Comparison of ENCODE assay signal across 10 mouse cellular contexts in the genomic region with DNA sequence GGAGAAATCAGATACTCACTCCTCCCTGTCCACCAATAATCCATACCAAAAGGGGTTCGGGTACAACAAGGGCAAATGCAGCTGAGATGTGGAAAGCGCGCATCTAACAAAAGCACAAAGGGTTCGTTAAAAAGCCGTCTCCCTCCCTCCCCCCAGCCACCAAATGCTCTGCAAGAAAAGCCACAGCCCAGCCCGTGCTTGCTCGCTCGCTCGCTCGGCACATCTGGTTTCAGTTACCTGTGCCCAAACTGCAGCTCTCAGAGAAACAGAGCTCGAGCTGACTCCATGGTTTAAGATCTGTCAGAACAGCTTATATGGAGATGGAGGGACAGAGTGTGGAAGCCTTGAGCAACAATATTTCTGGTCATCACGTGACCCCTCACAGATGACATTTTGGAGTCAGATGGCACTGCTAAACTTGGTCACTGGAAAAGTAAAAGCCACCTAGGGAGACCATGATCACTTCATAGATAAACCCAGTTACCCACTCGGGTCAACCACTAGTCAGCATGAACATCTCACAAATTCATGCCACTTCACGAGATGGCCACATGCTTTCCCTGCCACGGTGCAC. TPM values are rescaled to one million over a fixed set of nuclear protein-coding genes. Genes with fewer than 3 reads are reported as not detected.
A peak's percentile ranks its signal among the peaks of the same experiment; 100 is the strongest.
DNase-seq lines count a peak whose midpoint lies in the region; ATAC-seq lines count a peak whose summit lies in the region.
"Had no signal": no experiment of that assay in that cellular context is flagged by ENCODE, and none has a peak within 500 bp of the region (broad histone marks: within the 10 kb centered on the region; RNA-seq: fewer than 3 reads in every experiment).

No protein-coding gene starts in this region.

- H3K36me3 ChIP-seq in heart, embryonic 11.5 days (ENCODE audit: control insufficient read depth, insufficient read depth, low read length) = no peaks in the 10 kb centered on the region
- H3K36me3 ChIP-seq in forebrain, embryonic 13.5 days (ENCODE audit: poor library complexity, severe bottlenecking) = no peaks in the 10 kb centered on the region
- no peaks in the 10 kb centered on the region for H3K36me3 ChIP-seq in neural tube, embryonic 11.5 days (ENCODE audit: control insufficient read depth, insufficient read depth, low read length)
- H3K36me3 ChIP-seq: liver, embryonic 13.5 days had no signal

- intact Hi-C loops in heart, postnatal 10 days (cut with DNase I) = no loop called here

- no peak for ATAC-seq in heart, embryonic 11.5 days (replicated peaks; ENCODE audit: insufficient number of reproducible peaks, low FRiP score, low TSS enrichment)
- ATAC-seq in forebrain, embryonic 13.5 days = no peak
- no peak for ATAC-seq in neural tube, embryonic 11.5 days (ENCODE audit: insufficient read depth, low FRiP score, low TSS enrichment)

- H3K27ac ChIP-seq in heart, embryonic 11.5 days (ENCODE audit: low read depth, low read length) = no peak overlapping the region
- H3K27ac ChIP-seq in forebrain, embryonic 13.5 days = no peak overlapping the region
- no peak overlapping the region for H3K27ac ChIP-seq in neural tube, embryonic 11.5 days (ENCODE audit: low read depth, low read length)
- H3K27ac ChIP-seq: liver, embryonic 13.5 days had no signal

- 43% methylated on average over 15 of the region's 15 CpGs for WGBS in heart, embryonic 11.5 days (ENCODE audit: insufficient replicate concordance)
- WGBS in forebrain, embryonic 13.5 days = 38% methylated on average over 15 of the region's 15 CpGs
- WGBS in neural tube, embryonic 11.5 days = 58% methylated on average over 15 of the region's 15 CpGs

- H3K9ac ChIP-seq in heart, embryonic 11.5 days (ENCODE audit: low read depth, low read length) = no peak overlapping the region
- H3K9ac ChIP-seq in forebrain, embryonic 13.5 days = no peak overlapping the region
- no peak overlapping the region for H3K9ac ChIP-seq in neural tube, embryonic 11.5 days (ENCODE audit: low read length)
- H3K9ac ChIP-seq: liver, embryonic 13.5 days had no signal

- H3K27me3 ChIP-seq in heart, embryonic 11.5 days (ENCODE audit: control insufficient read depth, insufficient read depth, low read length) = no peaks in the 10 kb centered on the region
- no peaks in the 10 kb centered on the region for H3K27me3 ChIP-seq in forebrain, embryonic 13.5 days
- no peaks in the 10 kb centered on the region for H3K27me3 ChIP-seq in neural tube, embryonic 11.5 days (ENCODE audit: control insufficient read depth, insufficient read depth, low read length)
- H3K27me3 ChIP-seq: liver, embryonic 13.5 days had no signal

- no peak overlapping the region for H3K4me3 ChIP-seq in heart, embryonic 11.5 days (ENCODE audit: low read depth, low read length)
- H3K4me3 ChIP-seq in forebrain, embryonic 13.5 days = no peak overlapping the region
- no peak overlapping the region for H3K4me3 ChIP-seq in neural tube, embryonic 11.5 days (ENCODE audit: low read depth, low read length)
- H3K4me3 ChIP-seq: liver, embryonic 13.5 days had no signal

- no peak for DNase-seq in heart, postnatal 10 days
- DNase-seq in CD4-positive helper T cell, adult 2 months (ENCODE audit: low read depth, low spot score) = peak; percentile 77
- peak; percentile 54 for DNase-seq in neural tube, embryonic 11.5 days (ENCODE audit: low spot score)
- DNase-seq in cerebellum, postnatal 36 days = no peak
- DNase-seq in urinary bladder, postnatal 4 days (ENCODE audit: low spot score in 2 of 2) = no peak
- DNase-seq in liver = no peak
- DNase-seq: gastrocnemius, postnatal 14 days; liver, embryonic 13.5 days had no signal

- peak overlapping the region; percentile 35 for H3K4me2 ChIP-seq in heart, embryonic 11.5 days
- peak overlapping the region; percentile 33 for H3K4me2 ChIP-seq in forebrain, embryonic 13.5 days
- no peak overlapping the region for H3K4me2 ChIP-seq in neural tube, embryonic 11.5 days (ENCODE audit: low read depth)
- H3K4me2 ChIP-seq: liver, embryonic 13.5 days had no signal

- H3K9me3 ChIP-seq in heart, embryonic 11.5 days (replicated peaks; ENCODE audit: control insufficient read depth, low read length) = no peaks in the 10 kb centered on the region
- H3K9me3 ChIP-seq in forebrain, embryonic 13.5 days (replicated peaks) = no peaks in the 10 kb centered on the region
- no peaks in the 10 kb centered on the region for H3K9me3 ChIP-seq in neural tube, embryonic 11.5 days (ENCODE audit: control insufficient read depth, low read length)
- H3K9me3 ChIP-seq: liver, embryonic 13.5 days had no signal

- peaks cover 11% of the 10 kb centered on the region for H3K4me1 ChIP-seq in heart, embryonic 11.5 days (ENCODE audit: control insufficient read depth, insufficient read depth, low read length)
- H3K4me1 ChIP-seq in forebrain, embryonic 13.5 days = peaks cover 13% of the 10 kb centered on the region
- peaks cover 2% of the 10 kb centered on the region; the same call in 1 of the 2 replicates for H3K4me1 ChIP-seq in neural tube, embryonic 11.5 days (ENCODE audit: control insufficient read depth, insufficient read depth, low read length)

RNA-seq across cellular contexts. Expression of a gene that starts 19.0 kb away (rescaled TPM):
- 11.1 and 14.0 TPM in 2 replicates for polyA plus RNA-seq in heart, embryonic 11.5 days (2014; fragmentation: Nextera tagmentation; extraction: Ambion mirVana)
- total RNA-seq in heart, postnatal 10 days (2021) = 10 to 100 TPM; 14.6 to 21.7 TPM
- 15.7 and 16.6 TPM in 2 replicates for polyA plus RNA-seq in forebrain, embryonic 13.5 days (2015; fragmentation: Nextera tagmentation; extraction: Ambion mirVana)
- polyA plus RNA-seq in neural tube, embryonic 11.5 days (2014; fragmentation: Nextera tagmentation; extraction: Ambion mirVana) = 13.3 and 14.5 TPM in 2 replicates

Comparison
In these comparisons a context has a peak if more than half of its experiments do, and no peak if none do; other contexts are left out.
1. DNase-seq: peak in CD4-positive helper T cell, adult 2 months (single experiment) and neural tube, embryonic 11.5 days (single experiment); none in heart, postnatal 10 days (0 of 2), cerebellum, postnatal 36 days (0 of 2), urinary bladder, postnatal 4 days (0 of 2) and liver (single experiment).